Mouse (Mus musculus): ENCODE data around the gene Ppil6.
A peak's percentile ranks its signal among the peaks of the same experiment; 100 is the strongest.

Ppil6 gene

GRCm38 (mm10) chr10:41536714-41537113 lies 46.5 kb downstream of the Ppil6 start:
- no peak for DNase-seq

GRCm38 (mm10) chr10:41537226-41537982 lies 47.2 kb downstream of the Ppil6 start:
- no peak for DNase-seq

GRCm38 (mm10) chr10:41537983-41538330 lies 47.7 kb downstream of the Ppil6 start:
- DNase-seq, result no peak

- no peak for DNase-seq
These were observed 48.7 kb downstream of the Ppil6 start for GRCm38 (mm10) chr10:41538986-41539385.

- DNase-seq, result no peak
These were observed 51.8 kb downstream of the Ppil6 start for GRCm38 (mm10) chr10:41542057-41542456.

GRCm38 (mm10) chr10:41543439-41543838 lies 53.2 kb downstream of the Ppil6 start:
- DNase-seq, result no peak

GRCm38 (mm10) chr10:41543844-41544243 lies 53.6 kb downstream of the Ppil6 start:
- no peak for DNase-seq

- no peak for DNase-seq
These were observed 54.4 kb downstream of the Ppil6 start for GRCm38 (mm10) chr10:41544481-41545190.

- no peak for DNase-seq
These were observed 55.1 kb downstream of the Ppil6 start for GRCm38 (mm10) chr10:41545224-41545755.

- no peak for DNase-seq
These were observed 56.3 kb downstream of the Ppil6 start for GRCm38 (mm10) chr10:41546396-41547165.

GRCm38 (mm10) chr10:41550711-41551110 lies 60.5 kb downstream of the Ppil6 start:
- no peak for DNase-seq

- no peak for DNase-seq
These were observed 62.1 kb downstream of the Ppil6 start for GRCm38 (mm10) chr10:41552319-41552718.

GRCm38 (mm10) chr10:41552847-41553589 lies 62.8 kb downstream of the Ppil6 start:
- peak; percentile 43 for DNase-seq

- no peak for DNase-seq
These were observed 63.5 kb downstream of the Ppil6 start for GRCm38 (mm10) chr10:41553711-41554110.

GRCm38 (mm10) chr10:41555081-41555480 lies 64.8 kb downstream of the Ppil6 start:
- no peak for DNase-seq

- no peak for DNase-seq
These were observed 68.2 kb downstream of the Ppil6 start for GRCm38 (mm10) chr10:41558401-41558800.

GRCm38 (mm10) chr10:41561701-41562395 lies 71.6 kb downstream of the Ppil6 start:
- DNase-seq, result no peak
